Mouse (Mus musculus) mouse embryonic stem cell (cell line): Measurements from ENCODE around the gene Kcnq1.

Experiments
- in situ Hi-C, 2 experiments: fragments of 300-500 bp; cut with MboI; formaldehyde crosslinking; loops; 1 replicate in 1 of 2; 3 replicates in 1 of 2; pipeline ENCODE4 v1.14.3; 2019 to 2020; ENCODE audit warnings: low sequenced_read_pairs in 2 of 2, low pct_unique_long_range_greater_than_20kb in 1 of 2, mixed read lengths in 1 of 2; ENCODE audit not compliant: unreplicated experiment in 1 of 2

Kcnq1 gene

GRCm38 (mm10) chr7:143286532-143287290 lies 180.5 kb downstream of the Kcnq1 start:
- in situ Hi-C loops, result no loop called here

GRCm38 (mm10) chr7:143288135-143288534 lies 182.0 kb downstream of the Kcnq1 start:
- in situ Hi-C loops, result no loop called here

GRCm38 (mm10) chr7:143289082-143289849 lies 183.1 kb downstream of the Kcnq1 start:
- in situ Hi-C loops, result no loop called here

- in situ Hi-C loops, result no loop called here
Observed at GRCm38 (mm10) chr7:143294690-143295355, 188.7 kb downstream of the Kcnq1 start.

- in situ Hi-C loops, result no loop called here
Observed at GRCm38 (mm10) chr7:143295356-143296000, 189.3 kb downstream of the Kcnq1 start.

GRCm38 (mm10) chr7:143296001-143296379 lies 189.8 kb downstream of the Kcnq1 start:
- in situ Hi-C loops, result no loop called here

GRCm38 (mm10) chr7:143296384-143296801 lies 190.2 kb downstream of the Kcnq1 start:
- in situ Hi-C loops, result no loop called here

GRCm38 (mm10) chr7:143300037-143300436 lies 193.9 kb downstream of the Kcnq1 start:
- in situ Hi-C loops, result no loop called here

- in situ Hi-C loops, result no loop called here
Observed at GRCm38 (mm10) chr7:143300681-143301080, 194.5 kb downstream of the Kcnq1 start.

GRCm38 (mm10) chr7:143302156-143302555 lies 196.0 kb downstream of the Kcnq1 start:
- in situ Hi-C loops, result no loop called here

GRCm38 (mm10) chr7:143302593-143303238 lies 196.6 kb downstream of the Kcnq1 start:
- in situ Hi-C loops, result no loop called here

GRCm38 (mm10) chr7:143303557-143303956 lies 197.4 kb downstream of the Kcnq1 start:
- in situ Hi-C loops, result no loop called here

GRCm38 (mm10) chr7:143305808-143306207 lies 199.6 kb downstream of the Kcnq1 start:
- in situ Hi-C loops, result no loop called here

GRCm38 (mm10) chr7:143308001-143308400 lies 201.8 kb downstream of the Kcnq1 start:
- in situ Hi-C loops, result no loop called here

- in situ Hi-C loops, result no loop called here
Observed at GRCm38 (mm10) chr7:143310311-143310710, 204.1 kb downstream of the Kcnq1 start.

- in situ Hi-C loops, result no loop called here
Observed at GRCm38 (mm10) chr7:143310847-143311246, 204.7 kb downstream of the Kcnq1 start.

- in situ Hi-C loops, result no loop called here
Observed at GRCm38 (mm10) chr7:143311471-143311870, 205.3 kb downstream of the Kcnq1 start.

- in situ Hi-C loops, result no loop called here
Observed at GRCm38 (mm10) chr7:143313572-143314319, 207.6 kb downstream of the Kcnq1 start.
